Mouse (Mus musculus) kidney, postnatal 0 days (tissue): ENCODE data around the gene Prmt1. TPM values are rescaled to one million over a fixed set of nuclear protein-coding genes. Genes with fewer than 3 reads are reported as not detected.

Experiments
- ATAC-seq: fragments of 200-750 bp; cut with Nextera tagmentation; replicated peaks from 2 replicates; pipeline ENCODE4 v1.8.0; 2017; ENCODE audit warnings: low read depth, moderate number of reproducible peaks, moderate TSS enrichment, moderate library complexity; ENCODE audit not compliant: low FRiP score
- DNase-seq: peaks from one replicate; pipeline ENCODE4 v3.0.0-alpha.2; 2016; ENCODE audit warnings: low spot score
- H3K27ac ChIP-seq: fragments of 300-500 bp; sonication (generic); 2 replicates; pipeline ENCODE4 v1.5.1; 2014; ENCODE audit warnings: mild to moderate bottlenecking
- H3K27me3 ChIP-seq: fragments of 300-500 bp; sonication (generic); 2 replicates; pipeline ENCODE4 v1.6.1; 2014; ENCODE audit warnings: low read length, mixed read lengths; ENCODE audit not compliant: insufficient read depth
- H3K36me3 ChIP-seq: fragments of 300-500 bp; sonication (generic); 2 replicates; pipeline ENCODE4 v1.6.1; 2014; ENCODE audit warnings: low read length, mixed read lengths; ENCODE audit not compliant: insufficient read depth
- H3K4me1 ChIP-seq: fragments of 300-500 bp; sonication (generic); replicated peaks from 2 replicates; pipeline ENCODE4 v1.6.1; 2014; ENCODE audit warnings: antibody characterized with exemption, low read length, mixed read lengths; ENCODE audit not compliant: insufficient read depth
- H3K4me2 ChIP-seq: fragments of 300-500 bp; sonication (generic); 2 replicates; pipeline ENCODE4 v1.6.1; 2014; ENCODE audit warnings: mild to moderate bottlenecking, low read length, moderate library complexity, mixed read lengths
- H3K4me3 ChIP-seq: fragments of 300-500 bp; sonication (generic); replicated peaks from 2 replicates; pipeline ENCODE4 v1.5.1; 2014; ENCODE audit warnings: low read depth, low read length
- H3K9ac ChIP-seq: fragments of 300-500 bp; sonication (generic); 2 replicates; pipeline ENCODE4 v1.6.1; 2014; ENCODE audit warnings: low read depth, low read length
- H3K9me3 ChIP-seq: fragments of 300-500 bp; sonication (generic); replicated peaks from 2 replicates; pipeline ENCODE4 v1.6.1; 2016; ENCODE audit warnings: low read length, inconsistent platforms, mixed read lengths
- CTCF ChIP-seq: IDR thresholded peaks from 2 replicates; pipeline ENCODE4 v1.5.1; 2016; ENCODE audit warnings: antibody characterized with exemption, low read depth, mild to moderate bottlenecking, moderate library complexity
- WGBS: fragments of 180-500 bp; shearing (Covaris S2); extraction: QIAGEN DNeasy Blood & Tissue Kit; methylation state at CpG from one replicate; pipeline ENCODE4 v1.1.7; 2014; 5-methylcytosine and 5-hydroxymethylcytosine counted together
- polyA plus RNA-seq: library from polyadenylated mRNA; unstranded; fragments of >200 nt; fragmentation: Nextera tagmentation; extraction: Ambion mirVana; gene quantifications from 2 replicates; pipeline ENCODE4 v1.2.1, GENCODE M21; 2015

The Prmt1 gene
- polyA plus RNA-seq, 1 experiment from 2014 or later, result 414 TPM

DNA sequence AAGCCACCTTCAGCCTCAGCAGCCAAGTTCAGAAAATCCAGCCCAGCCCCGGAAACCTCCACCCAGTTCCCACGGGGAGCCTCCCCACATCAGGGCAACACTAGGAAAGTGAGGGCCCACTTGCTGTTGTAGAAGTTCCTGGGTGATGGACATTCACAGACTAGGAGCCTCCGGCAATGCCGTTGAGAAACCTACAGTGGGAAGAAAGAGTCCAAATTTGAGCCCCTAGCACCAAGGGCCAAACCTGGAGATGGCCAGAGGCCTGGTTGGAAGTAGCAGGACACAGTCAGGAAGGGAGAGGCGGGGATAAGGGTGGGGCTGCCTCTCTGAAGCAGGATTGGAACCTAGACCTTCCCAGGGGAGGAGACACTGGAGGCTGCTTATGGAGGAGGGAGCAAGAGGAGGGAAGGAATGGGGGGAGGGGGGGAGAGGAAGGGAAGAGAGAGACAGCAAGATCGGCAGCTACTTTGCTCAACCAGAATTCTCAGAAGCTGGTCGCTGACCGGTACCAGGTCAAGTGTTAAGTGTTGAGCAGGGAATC lies 32.7 kb upstream of the Prmt1 start:
- no peak for ATAC-seq
- WGBS, result 23% methylated on average over 8 of the region's 8 CpGs

GRCm38 (mm10) chr7:45017242-45018061 lies 31.1 kb upstream of the Prmt1 start, which contains the start of gene Rras:
Rras (plus strand) TSS chr7:45017961.
- no peaks in the 10 kb centered on the region for H3K9me3 ChIP-seq
- peak; percentile 45 for TF ChIP-seq CTCF
- H3K27me3 ChIP-seq, result no peaks in the 10 kb centered on the region
- 0 out of 2 replicates have a peak, but pooled peaks cover 9% of the 10 kb centered on the region for H3K36me3 ChIP-seq
- peaks cover 11% of the 10 kb centered on the region; the same call in 1 of the 2 replicates for H3K4me1 ChIP-seq
- peak within 1 kb of the TSS; percentile 76 for H3K4me2 ChIP-seq
- DNase-seq (peak; percentile 100), ATAC-seq (peak; percentile 90)
- peak within 1 kb of the TSS; percentile 98 for H3K4me3 ChIP-seq
- WGBS, result under 1% methylated on average over 36 of the region's 36 CpGs
- peak within 1 kb of the TSS; percentile 81 for H3K9ac ChIP-seq
- peak within 1 kb of the TSS; percentile 96 for H3K27ac ChIP-seq

More for the DNA sequence above, 32.7 kb upstream of the Prmt1 start:
- Histone ChIP-seq H3K27ac (peak overlapping the region; percentile 96), H3K36me3 (no peaks in the 10 kb centered on the region), H3K27me3 (no peaks in the 10 kb centered on the region), H3K4me3 (peak overlapping the region; percentile 98), H3K9ac (peak overlapping the region; percentile 14), H3K9me3 (no peaks in the 10 kb centered on the region), H3K4me2 (peak overlapping the region; percentile 76), H3K4me1 (peaks cover 11% of the 10 kb centered on the region; the same call in 1 of the 2 replicates)
- DNase-seq, result peak; percentile 80
- TF ChIP-seq CTCF, result no peak

GRCm38 (mm10) chr7:45016761-45017160 lies 30.4 kb upstream of the Prmt1 start:
- Histone ChIP-seq H3K27me3 (no peaks in the 10 kb centered on the region), H3K4me2 (peak overlapping the region; percentile 76), H3K9me3 (no peaks in the 10 kb centered on the region), H3K27ac (peak overlapping the region; percentile 96), H3K4me3 (peak overlapping the region; percentile 98), H3K4me1 (peaks cover 11% of the 10 kb centered on the region; the same call in 1 of the 2 replicates), H3K36me3 (peaks cover 16% of the 10 kb centered on the region), H3K9ac (peak overlapping the region; percentile 58)
- WGBS, result 2% methylated on average over 4 of the region's 4 CpGs
- TF ChIP-seq CTCF, result no peak
- DNase-seq (no peak), ATAC-seq (no peak)

DNA sequence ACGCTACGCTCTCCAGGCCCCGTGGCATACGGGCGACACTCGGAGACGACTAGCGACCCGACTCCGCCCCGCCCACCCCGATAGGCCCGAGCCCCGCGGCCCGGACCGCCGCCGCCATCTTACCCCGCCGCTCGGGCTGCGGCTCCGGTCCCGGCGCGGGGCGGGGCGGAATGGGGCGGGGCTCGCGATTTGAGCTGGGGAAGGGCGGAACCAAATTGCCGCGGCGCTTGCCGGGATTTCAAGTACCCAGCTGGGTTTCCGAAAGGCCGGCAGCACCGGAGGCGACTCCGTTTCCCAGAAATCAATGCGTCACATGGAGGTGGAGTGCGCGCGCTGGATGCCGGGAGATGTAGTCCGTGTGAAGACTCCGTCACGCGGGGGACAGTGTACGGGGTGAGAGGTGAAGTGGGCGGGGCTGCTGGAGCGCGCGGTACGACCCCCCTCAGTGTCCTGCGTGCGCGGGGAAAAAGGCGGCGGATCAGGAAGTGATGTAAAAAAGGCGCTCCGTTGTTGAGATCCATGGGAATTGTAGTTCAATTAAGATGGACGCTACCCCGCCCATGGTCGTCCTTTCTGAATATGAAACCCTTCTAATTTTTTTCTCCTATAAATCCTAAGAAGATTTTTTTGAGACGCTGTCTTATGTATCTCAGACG lies 29.7 kb upstream of the Prmt1 start, which contains the start of gene Scaf1:
Gene Scaf1 (minus strand): TSS at position 407 of the 656 bp plus-strand sequence.
- H3K27me3 ChIP-seq, result no peaks in the 10 kb centered on the region
- H3K9ac ChIP-seq, result peak within 1 kb of the TSS; percentile 97
- H3K36me3 ChIP-seq, result peaks cover 21% of the 10 kb centered on the region
- H3K4me3 ChIP-seq, result peak within 1 kb of the TSS; percentile 98
- H3K4me1 ChIP-seq, result peaks cover 11% of the 10 kb centered on the region; the same call in 1 of the 2 replicates
- no peak for TF ChIP-seq CTCF
- under 1% methylated on average over 63 of the region's 69 CpGs for WGBS
- H3K9me3 ChIP-seq, result no peaks in the 10 kb centered on the region
- ATAC-seq (peak; percentile 88), DNase-seq (peak; percentile 99)
- peak within 1 kb of the TSS; percentile 76 for H3K4me2 ChIP-seq
- H3K27ac ChIP-seq, result peak within 1 kb of the TSS; percentile 96

DNA sequence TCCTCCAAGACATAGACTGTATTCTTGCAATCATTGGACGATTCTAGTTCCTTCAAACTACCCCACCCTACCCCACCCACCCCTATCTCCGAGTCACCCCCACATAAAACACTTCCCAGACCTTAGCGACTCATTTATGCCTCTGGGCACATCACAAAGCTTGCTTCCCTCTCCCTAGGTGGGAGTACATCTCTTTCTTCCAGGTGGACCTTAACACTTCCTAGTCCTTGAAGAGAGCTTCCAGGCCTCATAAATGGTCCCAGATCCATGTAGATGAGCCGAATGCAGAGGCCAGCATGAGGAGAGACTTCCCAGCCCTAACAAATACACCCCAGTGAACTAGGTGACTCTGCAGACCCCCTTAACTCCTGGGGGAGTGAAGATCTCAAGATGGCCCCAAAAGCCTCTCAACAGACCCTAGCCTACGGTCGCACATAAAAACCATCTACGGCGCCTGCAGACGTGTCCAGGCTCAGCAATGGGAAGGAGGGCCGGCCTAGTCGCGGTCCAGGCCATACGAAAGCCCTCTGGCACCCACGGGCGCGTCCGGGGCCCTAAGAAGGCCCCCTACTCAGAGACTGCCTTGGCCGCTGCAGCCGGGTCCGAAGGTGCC lies 29.1 kb upstream of the Prmt1 start:
- Histone ChIP-seq H3K4me1 (peaks cover 11% of the 10 kb centered on the region; the same call in 1 of the 2 replicates), H3K36me3 (peaks cover 26% of the 10 kb centered on the region), H3K27ac (peak overlapping the region; percentile 96), H3K27me3 (no peaks in the 10 kb centered on the region), H3K4me2 (peak overlapping the region; percentile 76), H3K9me3 (no peaks in the 10 kb centered on the region), H3K4me3 (peak overlapping the region; percentile 98), H3K9ac (peak overlapping the region; percentile 97)
- TF ChIP-seq CTCF, result no peak
- WGBS, result 0% methylated on average over 20 of the region's 20 CpGs
- no peak for ATAC-seq
- no peak for DNase-seq

- no peaks in the 10 kb centered on the region for H3K9me3 ChIP-seq
- DNase-seq (no peak), ATAC-seq (no peak)
- no peak overlapping the region for H3K27ac ChIP-seq
- H3K36me3 ChIP-seq, result peaks cover 33% of the 10 kb centered on the region
- H3K9ac ChIP-seq, result no peak overlapping the region
- H3K4me3 ChIP-seq, result no peak overlapping the region
- no peaks in the 10 kb centered on the region for H3K27me3 ChIP-seq
- WGBS, result 96% methylated on average over 3 of the region's 3 CpGs
- H3K4me1 ChIP-seq, result peaks cover 11% of the 10 kb centered on the region; the same call in 1 of the 2 replicates
- TF ChIP-seq CTCF, result no peak
- no peak overlapping the region for H3K4me2 ChIP-seq
Observed at GRCm38 (mm10) chr7:45014096-45014451, 27.7 kb upstream of the Prmt1 start.
